Mouse (Mus musculus): ENCODE measurements at regions not wholly inside any gene's neighbourhood (a gene's known extent, or its start where the extent isn't known, plus 50 kb on each side); places are given as distances from the start of the nearest gene placed in this dataset.

- ATAC-seq (ENCODE audit: poor library complexity, severe bottlenecking), result no peak
These were observed 219.3 kb downstream of the Ice1 start for GRCm38 (mm10) chr13:70418156-70418555.

- ATAC-seq (ENCODE audit: poor library complexity, severe bottlenecking), result no peak
These were observed 198.0 kb downstream of the Ice1 start for GRCm38 (mm10) chr13:70439419-70439818.

- no peak for ATAC-seq (ENCODE audit: poor library complexity, severe bottlenecking)
These were observed 190.5 kb downstream of the Ice1 start for GRCm38 (mm10) chr13:70446940-70447339.

GRCm38 (mm10) chr13:70454592-70455390, 182.6 kb downstream of the Ice1 start:
- ATAC-seq (ENCODE audit: poor library complexity, severe bottlenecking), result no peak

GRCm38 (mm10) chr13:70458406-70458805, 179.0 kb downstream of the Ice1 start:
- no peak for ATAC-seq (ENCODE audit: poor library complexity, severe bottlenecking)

GRCm38 (mm10) chr13:70464996-70465395, 172.4 kb downstream of the Ice1 start:
- ATAC-seq (ENCODE audit: poor library complexity, severe bottlenecking), result no peak

- ATAC-seq (ENCODE audit: poor library complexity, severe bottlenecking), result no peak
These were observed 162.7 kb downstream of the Ice1 start for GRCm38 (mm10) chr13:70474746-70475145.

- ATAC-seq (ENCODE audit: poor library complexity, severe bottlenecking), result no peak
These were observed 162.1 kb downstream of the Ice1 start for GRCm38 (mm10) chr13:70475366-70475765.

- no peak for ATAC-seq (ENCODE audit: poor library complexity, severe bottlenecking)
These were observed 138.1 kb downstream of the Ice1 start for GRCm38 (mm10) chr13:70499302-70499701.
